18 mouse cellular contexts compared by ENCODE assay signal in genomic region chr16:50672713-50673112, GRCm38 (mm10).
DNase-seq lines count a peak whose midpoint lies in the region; ATAC-seq and TF ChIP-seq lines count a peak whose summit lies in the region.
"Had no signal": no experiment of that assay in that cellular context is flagged by ENCODE, and none has a peak within 500 bp of the region (broad histone marks: within the 10 kb centered on the region; RNA-seq: fewer than 3 reads in every experiment).

No protein-coding gene starts in this region.

- peak; percentile 41 for TF ChIP-seq CTCF in hindbrain, postnatal 0 days (IDR thresholded peaks at IDR 0.05; ENCODE audit: low read depth)
- 0 out of 2 replicates have a peak, but pooled peaks have one; percentile 0 for TF ChIP-seq CTCF in lung, adult 2 months (IDR thresholded peaks at IDR 0.05; ENCODE audit: insufficient read depth, low read length)

- DNase-seq in hindbrain, postnatal 0 days (ENCODE audit: low spot score): no peak
- DNase-seq in lung, adult 2 months: no peak
- no peak for DNase-seq in lung, postnatal 25 days (ENCODE audit: low spot score)
- DNase-seq in 416B (ENCODE audit: low read depth): peak; percentile 42
- peak; percentile 23 for DNase-seq in NIH3T3 (ENCODE audit: low read depth)
- DNase-seq in right cerebral cortex, adult 2 months (ENCODE audit: low spot score in 2 of 2): no peak
- DNase-seq: adrenal gland, postnatal 10 days; cerebellum, postnatal 25 days; gastrocnemius, postnatal 10 days; kidney, adult 8-10 months; liver, embryonic 13.5 days; thymus, postnatal 14 days had no signal

- TF ChIP-seq POLR2A in lung, adult 2 months (IDR thresholded peaks at IDR 0.05; ENCODE audit: borderline replicate concordance, extremely low read depth, low read depth, low read length): no peak

- 58% methylated on average over 5 of the region's 5 CpGs for WGBS in hindbrain, postnatal 0 days
- WGBS in hindbrain, embryonic 16.5 days: 66% methylated on average over 5 of the region's 5 CpGs
- 70% methylated on average over 5 of the region's 5 CpGs for WGBS in lung, adult 2 months
- 73% methylated on average over 5 of the region's 5 CpGs for WGBS in heart, embryonic 11.5 days (ENCODE audit: insufficient replicate concordance)

- H3K4me1 ChIP-seq in hindbrain, postnatal 0 days (ENCODE audit: insufficient read depth, low read length): no peaks in the 10 kb centered on the region
- H3K4me1 ChIP-seq in hindbrain, embryonic 16.5 days (ENCODE audit: control insufficient read depth, insufficient read depth, low read depth, low read length): no peaks in the 10 kb centered on the region
- no peaks in the 10 kb centered on the region for H3K4me1 ChIP-seq in lung, adult 2 months (ENCODE audit: control insufficient read depth, insufficient read depth, low read length)
- H3K4me1 ChIP-seq in heart, embryonic 11.5 days (ENCODE audit: control insufficient read depth, insufficient read depth, low read length): no peaks in the 10 kb centered on the region
- H3K4me1 ChIP-seq: embryonic facial prominence, embryonic 12.5 days; heart, embryonic 13.5 days; hindbrain, embryonic 10.5 days; liver, embryonic 13.5 days; megakaryocyte, embryonic 14.5 days had no signal

- no peak overlapping the region for H3K4me2 ChIP-seq in hindbrain, postnatal 0 days (ENCODE audit: low read depth, low read length)
- H3K4me2 ChIP-seq in hindbrain, embryonic 16.5 days (ENCODE audit: low read length): no peak overlapping the region
- no peak overlapping the region for H3K4me2 ChIP-seq in heart, embryonic 11.5 days
- H3K4me2 ChIP-seq: embryonic facial prominence, embryonic 12.5 days; heart, embryonic 13.5 days; liver, embryonic 13.5 days had no signal

- H3K4me3 ChIP-seq in hindbrain, postnatal 0 days (ENCODE audit: low read length): no peak overlapping the region
- no peak overlapping the region for H3K4me3 ChIP-seq in hindbrain, embryonic 16.5 days (ENCODE audit: low read length)
- H3K4me3 ChIP-seq in lung, adult 2 months (replicated peaks; ENCODE audit: extremely low read depth, low read depth, low read length): no peak overlapping the region
- H3K4me3 ChIP-seq in heart, embryonic 11.5 days (ENCODE audit: low read depth, low read length): no peak overlapping the region
- H3K4me3 ChIP-seq: embryonic facial prominence, embryonic 12.5 days; heart, embryonic 13.5 days; hindbrain, embryonic 10.5 days; liver, embryonic 13.5 days; megakaryocyte, embryonic 14.5 days had no signal

- no peaks in the 10 kb centered on the region for H3K9me3 ChIP-seq in hindbrain, postnatal 0 days (ENCODE audit: low read length)
- H3K9me3 ChIP-seq in hindbrain, embryonic 16.5 days (ENCODE audit: control insufficient read depth, low read length): no peaks in the 10 kb centered on the region
- no peaks in the 10 kb centered on the region for H3K9me3 ChIP-seq in heart, embryonic 11.5 days (replicated peaks; ENCODE audit: control insufficient read depth, low read length)
- H3K9me3 ChIP-seq: embryonic facial prominence, embryonic 12.5 days; heart, embryonic 13.5 days; hindbrain, embryonic 10.5 days; liver, embryonic 13.5 days; megakaryocyte, embryonic 14.5 days had no signal

- ATAC-seq in hindbrain, postnatal 0 days: 0 out of 2 replicates have a peak, but pooled peaks have one; percentile 35
- ATAC-seq in hindbrain, embryonic 16.5 days: no peak
- no peak for ATAC-seq in heart, embryonic 11.5 days (replicated peaks; ENCODE audit: insufficient number of reproducible peaks, low FRiP score, low TSS enrichment)

- H3K36me3 ChIP-seq in hindbrain, postnatal 0 days (ENCODE audit: insufficient read depth, low read length): no peaks in the 10 kb centered on the region
- H3K36me3 ChIP-seq in hindbrain, embryonic 16.5 days (ENCODE audit: control insufficient read depth, insufficient read depth, low read length): no peaks in the 10 kb centered on the region
- no peaks in the 10 kb centered on the region for H3K36me3 ChIP-seq in heart, embryonic 11.5 days (ENCODE audit: control insufficient read depth, insufficient read depth, low read length)
- H3K36me3 ChIP-seq: embryonic facial prominence, embryonic 12.5 days; heart, embryonic 13.5 days; hindbrain, embryonic 10.5 days; liver, embryonic 13.5 days had no signal

- no peaks in the 10 kb centered on the region for H3K27me3 ChIP-seq in hindbrain, postnatal 0 days (ENCODE audit: insufficient read depth, low read length)
- no peaks in the 10 kb centered on the region for H3K27me3 ChIP-seq in hindbrain, embryonic 16.5 days (replicated peaks; ENCODE audit: control insufficient read depth, insufficient read depth, low read length)
- no peaks in the 10 kb centered on the region for H3K27me3 ChIP-seq in heart, embryonic 11.5 days (ENCODE audit: control insufficient read depth, insufficient read depth, low read length)
- H3K27me3 ChIP-seq: embryonic facial prominence, embryonic 12.5 days; heart, embryonic 13.5 days; liver, embryonic 13.5 days had no signal

- H3K27ac ChIP-seq in hindbrain, postnatal 0 days: no peak overlapping the region
- H3K27ac ChIP-seq in hindbrain, embryonic 16.5 days (ENCODE audit: low read depth, low read length): no peak overlapping the region
- no peak overlapping the region for H3K27ac ChIP-seq in heart, embryonic 11.5 days (ENCODE audit: low read depth, low read length)
- H3K27ac ChIP-seq: embryonic facial prominence, embryonic 12.5 days; heart, embryonic 13.5 days; hindbrain, embryonic 10.5 days; liver, embryonic 13.5 days had no signal

- H3K9ac ChIP-seq in hindbrain, postnatal 0 days (replicated peaks; ENCODE audit: low read length): no peak overlapping the region
- H3K9ac ChIP-seq in hindbrain, embryonic 16.5 days (ENCODE audit: low read depth, low read length): no peak overlapping the region
- H3K9ac ChIP-seq in heart, embryonic 11.5 days (ENCODE audit: low read depth, low read length): no peak overlapping the region
- H3K9ac ChIP-seq: embryonic facial prominence, embryonic 12.5 days; heart, embryonic 13.5 days; liver, embryonic 13.5 days had no signal

Comparison
In these comparisons a context has a peak if more than half of its experiments do, and no peak if none do; other contexts are left out.
1. DNase-seq: peak in 416B (single experiment) and NIH3T3 (single experiment); none in hindbrain, postnatal 0 days (single experiment), lung, adult 2 months (single experiment), lung, postnatal 25 days (single experiment) and right cerebral cortex, adult 2 months (0 of 2).